Mouse (Mus musculus) adrenal gland, postnatal 0 days (tissue): ENCODE results near the gene Ada. TPM values are rescaled to one million over a fixed set of nuclear protein-coding genes. Genes with fewer than 3 reads are reported as not detected.

Experiments
- polyA plus RNA-seq: library from polyadenylated mRNA; unstranded; fragments of >200 nt; fragmentation: Nextera tagmentation; extraction: Ambion mirVana; gene quantifications from 2 replicates; pipeline ENCODE4 v1.2.1, GENCODE M21; 2015

Ada gene
- polyA plus RNA-seq: 4.3 and 6.1 TPM in 2 replicates

DNA sequence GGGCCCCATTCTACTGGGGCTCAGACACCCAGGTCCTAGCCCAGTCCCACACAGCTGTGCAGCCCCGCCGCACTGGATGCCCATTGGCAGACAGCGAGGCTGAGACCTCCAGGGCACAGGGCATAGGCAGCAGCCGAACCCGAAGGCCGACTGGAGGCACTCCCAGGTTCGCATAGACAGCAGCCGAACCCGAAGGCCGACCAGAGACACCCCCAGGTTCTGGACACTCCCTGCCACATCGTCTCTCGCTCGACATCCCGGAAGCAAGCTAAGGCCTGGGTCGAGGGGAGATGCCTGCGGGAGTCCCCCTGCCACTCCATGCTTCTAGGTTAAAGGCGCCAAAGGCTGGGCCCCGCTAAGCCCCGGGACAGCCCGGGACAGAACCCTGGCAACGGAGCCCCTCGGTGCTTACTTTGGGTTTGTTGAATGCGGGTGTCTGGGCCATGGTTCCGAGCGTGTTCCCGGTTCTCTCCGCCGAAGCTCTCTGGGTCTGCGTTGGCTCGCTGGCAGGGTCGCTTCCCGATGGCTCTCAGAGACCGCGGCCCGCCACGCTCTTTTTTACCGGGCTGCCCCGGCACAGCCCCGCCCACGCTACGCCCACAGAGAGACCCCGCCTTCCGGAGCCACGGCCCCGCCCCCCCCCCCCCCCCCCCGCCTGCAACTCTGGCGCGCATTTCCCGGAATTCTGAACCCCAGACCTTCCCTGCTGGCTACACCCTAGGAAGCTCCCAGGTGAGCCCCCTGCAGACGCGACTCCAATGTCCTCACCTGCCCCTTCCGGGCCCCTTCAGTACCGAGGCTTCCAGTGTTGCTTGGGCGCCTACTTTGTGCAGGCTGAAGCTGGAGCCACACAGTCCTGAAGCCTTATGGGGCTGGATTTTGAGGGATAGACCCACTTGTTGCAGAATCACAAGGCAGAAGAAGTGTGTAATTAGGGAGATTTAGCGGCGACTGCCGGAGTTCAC is at the start of gene Ada:
TSS of gene Ada (minus strand) at position 593 of the 965 bp plus-strand sequence.

Other genes with a start within 250 kb of the Ada start
- gene Hnf4a, start 243.4 kb downstream of the Ada start, polyA plus RNA-seq: 0.75 and 1.8 TPM in 2 replicates
- gene Ttpal, start 147.9 kb downstream of the Ada start, polyA plus RNA-seq: 11.5 and 13.9 TPM in 2 replicates
- gene Serinc3, start 105.1 kb downstream of the Ada start, polyA plus RNA-seq: 83.9 and 126 TPM in 2 replicates
- 146 and 150 TPM in 2 replicates for gene Pkig, start 91.9 kb downstream of the Ada start, polyA plus RNA-seq
- 0.14 TPM in 1 of 2 replicates, not detected in the other for gene Ccn5, start 70.6 kb upstream of the Ada start, polyA plus RNA-seq
- not detected in 2 replicates for gene Kcnk15, start 103.4 kb upstream of the Ada start, polyA plus RNA-seq
- 11.7 and 28.4 TPM in 2 replicates for gene Rims4, start 168.4 kb upstream of the Ada start, polyA plus RNA-seq
- 229 and 252 TPM in 2 replicates for gene Ywhab, start 244.7 kb upstream of the Ada start, polyA plus RNA-seq